Mouse (Mus musculus) activated CD4-positive, CD25-positive, alpha-beta regulatory T cell (primary cell): ENCODE results near the gene Aldoart1. TPM values are rescaled to one million over a fixed set of nuclear protein-coding genes. Genes with fewer than 3 reads are reported as not detected.

ENCODE experiments used
- polyA plus RNA-seq, 2 experiments: library from polyadenylated mRNA; unstranded; fragments of 100-300 nt; shearing (Covaris generic); gene quantifications; one replicate each; pipeline ENCODE4 v1.2.1; 2017

The Aldoart1 gene
- under 1 TPM; 0.43 to 0.49 TPM for polyA plus RNA-seq

DNA sequence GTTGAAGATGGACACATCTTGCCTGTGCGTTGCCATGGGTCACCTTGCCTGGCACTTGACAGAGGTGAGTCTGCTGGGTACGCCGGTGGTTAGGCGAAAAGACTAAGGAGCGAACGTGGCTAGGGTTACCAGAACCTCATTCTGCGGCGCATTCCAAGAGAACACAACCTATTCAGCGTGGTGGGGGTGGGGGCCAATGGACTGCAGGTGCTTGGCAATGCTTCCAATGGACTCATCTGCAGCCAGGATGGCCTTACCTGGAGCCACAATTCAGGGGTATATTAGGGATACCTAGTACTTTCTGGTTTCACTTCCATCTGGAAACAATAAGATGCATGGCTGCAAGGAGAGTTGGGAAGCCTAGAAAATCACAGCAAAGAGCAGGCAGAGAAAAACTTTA, at the start of gene Aldoart1:
Gene Aldoart1, minus strand, starts transcription at position 101 of the 400 bp plus-strand sequence.

